Mouse (Mus musculus) megakaryocyte, embryonic 14.5 days (primary cell): ENCODE measurements around the gene Sf1.

Experiments
- FLI1 ChIP-seq: IDR thresholded peaks from 2 replicates; pipeline ENCODE4 v1.6.1; 2012; ENCODE audit warnings: low read length, inconsistent platforms, mixed read lengths
- GATA1 ChIP-seq: IDR thresholded peaks from 3 replicates; pipeline ENCODE4 v1.6.1; 2012; ENCODE audit warnings: mixed read lengths, low read length, inconsistent platforms, borderline replicate concordance

DNA sequence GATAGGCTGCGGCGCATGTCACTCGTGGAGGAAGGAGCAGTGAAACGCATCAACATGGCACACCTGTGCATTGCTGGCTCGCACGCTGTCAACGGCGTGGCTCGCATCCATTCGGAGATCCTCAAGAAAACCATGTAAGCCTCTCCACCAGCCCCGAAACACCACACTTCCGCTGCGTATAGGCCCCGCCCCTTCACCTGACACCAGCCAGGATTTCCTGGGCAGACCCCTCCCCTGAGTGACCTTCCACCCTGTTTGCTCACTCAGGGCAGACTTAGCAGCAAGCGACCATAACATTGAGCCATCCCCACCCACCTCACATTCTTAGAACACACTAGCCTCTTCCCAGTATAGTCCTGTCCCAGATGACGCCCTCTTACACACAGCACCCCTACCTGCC lies 26.3 kb downstream of the Sf1 start:
- TF ChIP-seq GATA1 (no peak), FLI1 (no peak)
